In genomic region chr14:73404016-73404415, GRCm38 (mm10) we compare ENCODE assay signal across 23 mouse cellular contexts. TPM values are rescaled to one million over a fixed set of nuclear protein-coding genes. Genes with fewer than 3 reads are reported as not detected.
DNase-seq lines count a peak whose midpoint lies in the region; ATAC-seq and TF ChIP-seq lines count a peak whose summit lies in the region.
"Had no signal": no experiment of that assay in that cellular context is flagged by ENCODE, and none has a peak within 500 bp of the region (broad histone marks: within the 10 kb centered on the region; RNA-seq: fewer than 3 reads in every experiment).

No protein-coding gene starts in this region.

- no peak overlapping the region for H3K9ac ChIP-seq in liver, embryonic 11.5 days (ENCODE audit: low read depth, low read length)
- H3K9ac ChIP-seq in liver, postnatal 0 days (replicated peaks): no peak overlapping the region
- H3K9ac ChIP-seq: embryonic facial prominence, embryonic 12.5 days; embryonic facial prominence, embryonic 15.5 days; forebrain, postnatal 0 days; heart, embryonic 13.5 days; hindbrain, embryonic 14.5 days had no signal

- peaks cover 15% of the 10 kb centered on the region for H3K4me1 ChIP-seq in cerebellum, adult 2 months (ENCODE audit: control insufficient read depth, insufficient read depth, low read length)
- peaks cover 34% of the 10 kb centered on the region for H3K4me1 ChIP-seq in liver, embryonic 11.5 days (replicated peaks; ENCODE audit: control insufficient read depth, insufficient read depth, low read length)
- peaks cover 34% of the 10 kb centered on the region for H3K4me1 ChIP-seq in liver, postnatal 0 days (ENCODE audit: insufficient read depth)

- TF ChIP-seq CTCF in cerebellum, adult 2 months (IDR thresholded peaks at IDR 0.05; ENCODE audit: borderline replicate concordance, insufficient read depth, low read depth, low read length): no peak
- no peak for TF ChIP-seq CTCF in liver, postnatal 0 days (IDR thresholded peaks at IDR 0.05; ENCODE audit: low read depth)

- ATAC-seq in liver, embryonic 11.5 days (replicated peaks; ENCODE audit: low FRiP score): 0 out of 2 replicates have a peak, but pooled peaks have one; percentile 21
- ATAC-seq in liver, postnatal 0 days: no peak
- ATAC-seq: activated CD4-positive, CD25-positive, alpha-beta regulatory T cell, adult 4 months; forebrain, postnatal 0 days; hindbrain, postnatal 0 days; inflammation-experienced regulatory T-cells, adult 6 months; intestine, embryonic 16.5 days had no signal

- WGBS in cerebellum, adult 2 months: 45% methylated on average over 3 of the region's 3 CpGs
- WGBS in liver, embryonic 11.5 days: 55% methylated on average over 3 of the region's 3 CpGs
- WGBS in liver, postnatal 0 days (ENCODE audit: insufficient replicate concordance): 74% methylated on average over 3 of the region's 3 CpGs

- no peak overlapping the region for H3K4me2 ChIP-seq in liver, embryonic 11.5 days
- H3K4me2 ChIP-seq in liver, postnatal 0 days (ENCODE audit: low read depth, low read length): no peak overlapping the region
- H3K4me2 ChIP-seq: embryonic facial prominence, embryonic 12.5 days; embryonic facial prominence, embryonic 15.5 days; heart, embryonic 13.5 days; hindbrain, embryonic 14.5 days had no signal

- H3K36me3 ChIP-seq in liver, embryonic 11.5 days (ENCODE audit: control insufficient read depth, insufficient read depth, low read length): no peaks in the 10 kb centered on the region
- H3K36me3 ChIP-seq in liver, postnatal 0 days (replicated peaks; ENCODE audit: insufficient read depth, low read length): no peaks in the 10 kb centered on the region
- H3K36me3 ChIP-seq: embryonic facial prominence, embryonic 12.5 days; embryonic facial prominence, embryonic 15.5 days; heart, embryonic 10.5 days; heart, embryonic 13.5 days had no signal

- H3K27me3 ChIP-seq in cerebellum, adult 2 months (ENCODE audit: control insufficient read depth, insufficient read depth, low read length): no peaks in the 10 kb centered on the region
- no peaks in the 10 kb centered on the region for H3K27me3 ChIP-seq in liver, embryonic 11.5 days (replicated peaks; ENCODE audit: control insufficient read depth, insufficient read depth, low read length)
- H3K27me3 ChIP-seq in liver, postnatal 0 days (ENCODE audit: insufficient read depth, low read length): no peaks in the 10 kb centered on the region
- H3K27me3 ChIP-seq: embryonic facial prominence, embryonic 12.5 days; embryonic facial prominence, embryonic 15.5 days; heart, embryonic 13.5 days had no signal

- H3K9me3 ChIP-seq in liver, embryonic 11.5 days (ENCODE audit: control insufficient read depth, low read length): no peaks in the 10 kb centered on the region
- no peaks in the 10 kb centered on the region for H3K9me3 ChIP-seq in liver, postnatal 0 days (ENCODE audit: low read length)
- H3K9me3 ChIP-seq: embryonic facial prominence, embryonic 12.5 days; embryonic facial prominence, embryonic 15.5 days; heart, embryonic 10.5 days; heart, embryonic 13.5 days had no signal

- TF ChIP-seq POLR2A in cerebellum, adult 2 months (IDR thresholded peaks at IDR 0.05; ENCODE audit: borderline replicate concordance, insufficient read depth, low read length): no peak

- peak; percentile 49 to 58 for DNase-seq in cerebellum, adult 2 months
- DNase-seq in cerebellum, adult 11 months: no peak
- peak; percentile 40 for DNase-seq in cerebellum, adult 9-11 months
- DNase-seq in cerebellum, postnatal 10 days: no peak
- no peak for DNase-seq in liver, embryonic 11.5 days (ENCODE audit: low spot score)
- DNase-seq in liver, postnatal 0 days: no peak
- DNase-seq in lung, postnatal 14 days: no peak
- DNase-seq: adrenal gland, adult 8-10 months; adrenal gland, postnatal 25 days; forebrain, postnatal 0 days; gastrocnemius, adult 2 months; gastrocnemius, postnatal 14 days; heart, postnatal 14 days; heart, postnatal 4 days had no signal

- H3K27ac ChIP-seq in cerebellum, adult 2 months (ENCODE audit: insufficient read depth, low read length): no peak overlapping the region
- H3K27ac ChIP-seq in liver, embryonic 11.5 days (ENCODE audit: low read depth, low read length): no peak overlapping the region
- no peak overlapping the region for H3K27ac ChIP-seq in liver, postnatal 0 days (ENCODE audit: low read depth)
- H3K27ac ChIP-seq: embryonic facial prominence, embryonic 12.5 days; embryonic facial prominence, embryonic 15.5 days; gastrocnemius, adult 2 months; heart, embryonic 10.5 days; heart, embryonic 13.5 days; hindbrain, embryonic 14.5 days; hindbrain, postnatal 0 days had no signal

- H3K4me3 ChIP-seq in cerebellum, adult 2 months (replicated peaks; ENCODE audit: insufficient read depth, low read depth, low read length): no peak overlapping the region
- no peak overlapping the region for H3K4me3 ChIP-seq in liver, embryonic 11.5 days (ENCODE audit: low read depth, low read length)
- H3K4me3 ChIP-seq in liver, postnatal 0 days (ENCODE audit: low read depth, low read length): no peak overlapping the region
- H3K4me3 ChIP-seq: embryonic facial prominence, embryonic 12.5 days; embryonic facial prominence, embryonic 15.5 days; gastrocnemius, adult 2 months; heart, embryonic 10.5 days; heart, embryonic 13.5 days had no signal

- no peak for TF ChIP-seq EP300 in liver, postnatal 0 days (IDR thresholded peaks at IDR 0.05; ENCODE audit: low read depth)

RNA-seq across cellular contexts. Expression of gene Itm2b, which starts 18.9 kb away (rescaled TPM):
- 1,793 and 1,993 TPM in 2 replicates for polyA plus RNA-seq in cerebellum, adult 2 months (2012; rRNA removed)
- polyA plus RNA-seq in liver, embryonic 11.5 days (2014; fragmentation: Nextera tagmentation; extraction: Ambion mirVana): 516 and 518 TPM in 2 replicates
- polyA plus RNA-seq in liver, postnatal 0 days (2015; fragmentation: Nextera tagmentation; extraction: Ambion mirVana): 961 and 1,004 TPM in 2 replicates

Comparison
In these comparisons a context has a peak if more than half of its experiments do, and no peak if none do; other contexts are left out.
1. DNase-seq: peak in cerebellum, adult 2 months (2 of 2) and cerebellum, adult 9-11 months (single experiment); none in cerebellum, adult 11 months (single experiment), cerebellum, postnatal 10 days (0 of 2), liver, embryonic 11.5 days (single experiment), liver, postnatal 0 days (single experiment) and lung, postnatal 14 days (single experiment).